Comparison of ENCODE assay signal across 15 mouse cellular contexts in the genomic region with DNA sequence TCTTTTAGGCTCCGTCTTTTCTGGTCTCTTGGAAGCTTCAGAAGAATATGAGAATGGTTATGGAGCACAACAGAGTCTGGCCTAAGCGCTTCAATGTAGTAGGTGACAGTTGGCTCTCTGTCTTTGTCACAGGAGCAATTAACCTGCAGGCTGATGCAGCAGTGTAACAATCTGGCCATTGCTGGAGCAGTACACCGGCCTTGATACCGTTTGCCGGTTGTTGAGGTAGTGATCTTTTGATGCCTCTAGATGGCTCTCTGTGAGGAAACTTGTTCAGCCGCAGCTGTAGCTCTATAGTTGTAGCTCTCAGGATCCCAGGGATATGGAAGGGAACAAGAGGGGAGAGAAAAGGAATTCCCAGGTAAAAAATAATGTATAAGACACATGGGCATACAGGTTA.
"Had no signal": no experiment of that assay in that cellular context is flagged by ENCODE, and none has a peak within 500 bp of the region (broad histone marks: within the 10 kb centered on the region; RNA-seq: fewer than 3 reads in every experiment).

No protein-coding gene starts in this region.

- H3K4me1 ChIP-seq: limb, embryonic 13.5 days; liver, embryonic 15.5 days; lung, embryonic 15.5 days had no signal

- H3K9ac ChIP-seq: limb, embryonic 13.5 days; liver, embryonic 15.5 days; lung, embryonic 15.5 days; midbrain, embryonic 13.5 days; neural tube, embryonic 15.5 days had no signal

- DNase-seq: kidney, adult 8-10 months; kidney, postnatal 36 days; left cerebral cortex, postnatal 4 days; lung, postnatal 14 days; right cerebral cortex, adult 18-20 months; right cerebral cortex, postnatal 25 days; thymus, postnatal 14 days had no signal

- H3K4me2 ChIP-seq: limb, embryonic 13.5 days; liver, embryonic 15.5 days; lung, embryonic 15.5 days; midbrain, embryonic 13.5 days; neural tube, embryonic 15.5 days had no signal

- H3K27me3 ChIP-seq: liver, embryonic 15.5 days; lung, embryonic 15.5 days; midbrain, embryonic 13.5 days; neural tube, embryonic 15.5 days had no signal

- H3K9me3 ChIP-seq: limb, embryonic 13.5 days; liver, embryonic 15.5 days; lung, embryonic 15.5 days; midbrain, embryonic 13.5 days; neural tube, embryonic 15.5 days had no signal

- H3K36me3 ChIP-seq: limb, embryonic 13.5 days; liver, embryonic 15.5 days; lung, embryonic 15.5 days; midbrain, embryonic 13.5 days; neural tube, embryonic 15.5 days had no signal

- H3K27ac ChIP-seq: limb, embryonic 13.5 days; liver, embryonic 15.5 days; lung, embryonic 15.5 days; macrophage; midbrain, embryonic 13.5 days; neural tube, embryonic 15.5 days; stomach, postnatal 0 days had no signal

- H3K4me3 ChIP-seq: limb, embryonic 13.5 days; liver, embryonic 15.5 days; lung, embryonic 15.5 days; megakaryocyte, embryonic 14.5 days; midbrain, embryonic 13.5 days; neural tube, embryonic 15.5 days had no signal

- ATAC-seq: midbrain, embryonic 13.5 days had no signal
